Mouse (Mus musculus) kidney, postnatal 0 days (tissue): ENCODE data around the gene Phb2. TPM values are rescaled to one million over a fixed set of nuclear protein-coding genes. Genes with fewer than 3 reads are reported as not detected.
A peak's percentile ranks its signal among the peaks of the same experiment; 100 is the strongest.

ENCODE experiments used
- ATAC-seq: fragments of 200-750 bp; cut with Nextera tagmentation; replicated peaks from 2 replicates; pipeline ENCODE4 v1.8.0; 2017; ENCODE audit warnings: low read depth, moderate number of reproducible peaks, moderate TSS enrichment, moderate library complexity; ENCODE audit not compliant: low FRiP score
- DNase-seq: peaks from one replicate; pipeline ENCODE4 v3.0.0-alpha.2; 2016; ENCODE audit warnings: low spot score
- H3K27ac ChIP-seq: fragments of 300-500 bp; sonication (generic); 2 replicates; pipeline ENCODE4 v1.5.1; 2014; ENCODE audit warnings: mild to moderate bottlenecking
- H3K27me3 ChIP-seq: fragments of 300-500 bp; sonication (generic); 2 replicates; pipeline ENCODE4 v1.6.1; 2014; ENCODE audit warnings: low read length, mixed read lengths; ENCODE audit not compliant: insufficient read depth
- H3K36me3 ChIP-seq: fragments of 300-500 bp; sonication (generic); 2 replicates; pipeline ENCODE4 v1.6.1; 2014; ENCODE audit warnings: low read length, mixed read lengths; ENCODE audit not compliant: insufficient read depth
- H3K4me1 ChIP-seq: fragments of 300-500 bp; sonication (generic); replicated peaks from 2 replicates; pipeline ENCODE4 v1.6.1; 2014; ENCODE audit warnings: antibody characterized with exemption, low read length, mixed read lengths; ENCODE audit not compliant: insufficient read depth
- H3K4me2 ChIP-seq: fragments of 300-500 bp; sonication (generic); 2 replicates; pipeline ENCODE4 v1.6.1; 2014; ENCODE audit warnings: mild to moderate bottlenecking, low read length, moderate library complexity, mixed read lengths
- H3K4me3 ChIP-seq: fragments of 300-500 bp; sonication (generic); replicated peaks from 2 replicates; pipeline ENCODE4 v1.5.1; 2014; ENCODE audit warnings: low read depth, low read length
- H3K9ac ChIP-seq: fragments of 300-500 bp; sonication (generic); 2 replicates; pipeline ENCODE4 v1.6.1; 2014; ENCODE audit warnings: low read depth, low read length
- H3K9me3 ChIP-seq: fragments of 300-500 bp; sonication (generic); replicated peaks from 2 replicates; pipeline ENCODE4 v1.6.1; 2016; ENCODE audit warnings: low read length, inconsistent platforms, mixed read lengths
- CTCF ChIP-seq: IDR thresholded peaks from 2 replicates; pipeline ENCODE4 v1.5.1; 2016; ENCODE audit warnings: antibody characterized with exemption, low read depth, mild to moderate bottlenecking, moderate library complexity
- WGBS: fragments of 180-500 bp; shearing (Covaris S2); extraction: QIAGEN DNeasy Blood & Tissue Kit; methylation state at CpG from one replicate; pipeline ENCODE4 v1.1.7; 2014; 5-methylcytosine and 5-hydroxymethylcytosine counted together
- polyA plus RNA-seq: library from polyadenylated mRNA; unstranded; fragments of >200 nt; fragmentation: Nextera tagmentation; extraction: Ambion mirVana; gene quantifications from 2 replicates; pipeline ENCODE4 v1.2.1, GENCODE M21; 2015

The Phb2 gene
- polyA plus RNA-seq, 1 experiment from 2014 or later, result 404 TPM

GRCm38 (mm10) chr6:124734417-124734816 is 22.3 kb downstream of the Phb2 start:
- Histone ChIP-seq H3K9ac (no peak overlapping the region), H3K9me3 (no peaks in the 10 kb centered on the region), H3K4me1 (0 out of 2 replicates have a peak, but pooled peaks cover 11% of the 10 kb centered on the region), H3K4me3 (no peak overlapping the region), H3K27me3 (no peaks in the 10 kb centered on the region), H3K27ac (no peak overlapping the region), H3K4me2 (no peak overlapping the region), H3K36me3 (no peaks in the 10 kb centered on the region)
- DNase-seq, result no peak
- no peak for ATAC-seq
- 87% methylated on average over 3 of the region's 3 CpGs for WGBS
- no peak for TF ChIP-seq CTCF

GRCm38 (mm10) chr6:124737040-124737439 is 24.9 kb downstream of the Phb2 start:
- Histone ChIP-seq H3K36me3 (no peaks in the 10 kb centered on the region), H3K9me3 (no peaks in the 10 kb centered on the region), H3K27ac (no peak overlapping the region), H3K4me1 (0 out of 2 replicates have a peak, but pooled peaks cover 12% of the 10 kb centered on the region), H3K9ac (no peak overlapping the region), H3K27me3 (no peaks in the 10 kb centered on the region), H3K4me3 (no peak overlapping the region), H3K4me2 (no peak overlapping the region)
- WGBS, result 88% methylated on average over 11 of the region's 11 CpGs
- DNase-seq (no peak), ATAC-seq (no peak)
- no peak for TF ChIP-seq CTCF

- WGBS, result 22% methylated on average over 15 of the region's 15 CpGs
- Histone ChIP-seq H3K27me3 (no peaks in the 10 kb centered on the region), H3K9ac (peak within 1 kb of the TSS; percentile 38; the same call in 1 of the 2 replicates), H3K27ac (peak within 1 kb of the TSS; percentile 68), H3K9me3 (no peaks in the 10 kb centered on the region), H3K4me2 (peak within 1 kb of the TSS; percentile 28), H3K4me1 (0 out of 2 replicates have a peak, but pooled peaks cover 8% of the 10 kb centered on the region), H3K36me3 (peaks cover 8% of the 10 kb centered on the region; the same call in 1 of the 2 replicates), H3K4me3 (peak within 1 kb of the TSS; percentile 15; the same call in 1 of the 2 replicates)
- peak; percentile 77 for ATAC-seq
- DNase-seq, result peak; percentile 86
- peak; percentile 17; the same call in 1 of the 2 replicates for TF ChIP-seq CTCF
Measured at GRCm38 (mm10) chr6:124738511-124739023, 26.4 kb downstream of the Phb2 start, which contains the start of gene Ptpn6. Gene Ptpn6 (minus strand): TSS chr6:124738714.

- Histone ChIP-seq H3K4me2 (no peak overlapping the region), H3K27ac (peak overlapping the region; percentile 68), H3K4me3 (no peak overlapping the region), H3K36me3 (peaks cover 15% of the 10 kb centered on the region; the same call in 1 of the 2 replicates), H3K4me1 (0 out of 2 replicates have a peak, but pooled peaks cover 8% of the 10 kb centered on the region), H3K9me3 (no peaks in the 10 kb centered on the region), H3K27me3 (no peaks in the 10 kb centered on the region), H3K9ac (no peak overlapping the region)
- 78% methylated on average over 10 of the region's 10 CpGs for WGBS
- DNase-seq (no peak), ATAC-seq (no peak)
- no peak for TF ChIP-seq CTCF
Measured at GRCm38 (mm10) chr6:124739231-124739796, 27.2 kb downstream of the Phb2 start.

- Histone ChIP-seq H3K27me3 (no peaks in the 10 kb centered on the region), H3K36me3 (peaks cover 17% of the 10 kb centered on the region; the same call in 1 of the 2 replicates), H3K4me3 (peak overlapping the region; percentile 59), H3K4me1 (peaks cover 17% of the 10 kb centered on the region; the same call in 1 of the 2 replicates), H3K4me2 (peak overlapping the region; percentile 86), H3K9ac (peak overlapping the region; percentile 79), H3K9me3 (no peaks in the 10 kb centered on the region), H3K27ac (peak overlapping the region; percentile 98)
- WGBS, result under 1% methylated on average over 29 of the region's 29 CpGs
- DNase-seq, result peak; percentile 83
- peak; percentile 70 for TF ChIP-seq CTCF
- peak; percentile 2; the same call in 1 of the 2 replicates for ATAC-seq
Measured at GRCm38 (mm10) chr6:124740211-124740887, 28.2 kb downstream of the Phb2 start.

GRCm38 (mm10) chr6:124740888-124741761 is 29.0 kb downstream of the Phb2 start, which contains the start of gene Grcc10:
Gene Grcc10 (minus strand): TSS chr6:124741374.
- peak within 1 kb of the TSS; percentile 59 for H3K4me3 ChIP-seq
- under 1% methylated on average over 41 of the region's 41 CpGs for WGBS
- H3K4me1 ChIP-seq, result peaks cover 20% of the 10 kb centered on the region
- H3K9me3 ChIP-seq, result no peaks in the 10 kb centered on the region
- ATAC-seq, result peak; percentile 73
- TF ChIP-seq CTCF, result no peak
- H3K36me3 ChIP-seq, result peaks cover 17% of the 10 kb centered on the region; the same call in 1 of the 2 replicates
- DNase-seq, result peak; percentile 98
- H3K27ac ChIP-seq, result peak within 1 kb of the TSS; percentile 98
- H3K9ac ChIP-seq, result peak within 1 kb of the TSS; percentile 79
- H3K4me2 ChIP-seq, result peak within 1 kb of the TSS; percentile 86
- no peaks in the 10 kb centered on the region for H3K27me3 ChIP-seq
